Mouse (Mus musculus) limb, embryonic 10.5 days (tissue): ENCODE results near the gene Atp2a3. TPM values are rescaled to one million over a fixed set of nuclear protein-coding genes. Genes with fewer than 3 reads are reported as not detected.

Source experiments
- DNase-seq: peaks from one replicate; pipeline ENCODE4 v3.0.0-alpha.2; 2017; ENCODE audit warnings: low spot score
- H3K27ac ChIP-seq: fragments of 300-500 bp; sonication (generic); 2 replicates; pipeline ENCODE4 v1.5.1; 2016; ENCODE audit warnings: mild to moderate bottlenecking
- H3K27me3 ChIP-seq: fragments of 300-500 bp; sonication (generic); 2 replicates; pipeline ENCODE4 v1.6.1; 2016; ENCODE audit warnings: low read depth, mild to moderate bottlenecking; ENCODE audit not compliant: poor library complexity, severe bottlenecking
- H3K36me3 ChIP-seq: fragments of 300-500 bp; sonication (generic); 2 replicates; pipeline ENCODE4 v1.6.1; 2016; ENCODE audit warnings: mild to moderate bottlenecking, moderate library complexity
- H3K4me1 ChIP-seq: fragments of 300-500 bp; sonication (generic); 2 replicates; pipeline ENCODE4 v1.6.1; 2016
- H3K4me3 ChIP-seq: fragments of 300-500 bp; sonication (generic); 2 replicates; pipeline ENCODE4 v1.5.1; 2016; ENCODE audit warnings: mild to moderate bottlenecking, moderate library complexity
- H3K9me3 ChIP-seq: fragments of 300-500 bp; sonication (generic); replicated peaks from 2 replicates; pipeline ENCODE4 v1.6.1; 2016; ENCODE audit warnings: mild to moderate bottlenecking
- WGBS: fragments of 180-500 bp; shearing (Covaris S2); methylation state at CpG from one replicate; pipeline ENCODE4 v1.1.7; 2016; 5-methylcytosine and 5-hydroxymethylcytosine counted together
- microRNA-seq: library from miRNA; unstranded; fragments of <30 nt; microRNA quantifications from one replicate; pipeline ENCODE4, GENCODE M21; 2017
- polyA plus RNA-seq: library from polyadenylated mRNA; unstranded; fragments of >200 nt; fragmentation: Nextera tagmentation; extraction: Ambion mirVana; gene quantifications from 2 replicates; pipeline ENCODE4 v1.2.1, GENCODE M21; 2016

Gene Atp2a3
- polyA plus RNA-seq, 1 experiment from 2014 or later, result 1.0 TPM

DNA sequence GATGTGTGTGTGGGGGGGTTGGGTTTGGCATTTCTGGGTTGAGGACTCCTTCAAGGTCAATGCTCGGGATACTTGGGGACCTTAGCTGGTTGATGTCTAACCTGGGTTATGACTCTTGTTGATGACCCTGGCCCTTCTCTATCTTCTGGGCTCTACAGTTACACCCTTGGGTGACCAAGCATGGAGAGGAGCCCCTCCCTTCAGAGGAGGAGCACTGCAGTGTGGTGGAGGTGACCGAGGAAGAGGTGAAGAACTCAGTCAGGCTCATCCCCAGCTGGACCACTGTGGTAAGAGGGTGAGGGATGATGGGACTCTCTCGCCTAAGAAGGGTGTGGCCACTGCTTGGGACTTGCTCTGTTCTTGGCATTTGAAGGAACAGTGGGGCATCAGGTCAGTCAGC is 76.7 kb downstream of the Atp2a3 start:
- no peak overlapping the region for H3K4me3 ChIP-seq
- no peaks in the 10 kb centered on the region for H3K27me3 ChIP-seq
- no peaks in the 10 kb centered on the region for H3K36me3 ChIP-seq
- DNase-seq, result no peak
- no peak overlapping the region for H3K27ac ChIP-seq
- no peaks in the 10 kb centered on the region for H3K4me1 ChIP-seq
- WGBS, result 85% methylated on average over 3 of the region's 3 CpGs
- H3K9me3 ChIP-seq, result no peaks in the 10 kb centered on the region

DNA sequence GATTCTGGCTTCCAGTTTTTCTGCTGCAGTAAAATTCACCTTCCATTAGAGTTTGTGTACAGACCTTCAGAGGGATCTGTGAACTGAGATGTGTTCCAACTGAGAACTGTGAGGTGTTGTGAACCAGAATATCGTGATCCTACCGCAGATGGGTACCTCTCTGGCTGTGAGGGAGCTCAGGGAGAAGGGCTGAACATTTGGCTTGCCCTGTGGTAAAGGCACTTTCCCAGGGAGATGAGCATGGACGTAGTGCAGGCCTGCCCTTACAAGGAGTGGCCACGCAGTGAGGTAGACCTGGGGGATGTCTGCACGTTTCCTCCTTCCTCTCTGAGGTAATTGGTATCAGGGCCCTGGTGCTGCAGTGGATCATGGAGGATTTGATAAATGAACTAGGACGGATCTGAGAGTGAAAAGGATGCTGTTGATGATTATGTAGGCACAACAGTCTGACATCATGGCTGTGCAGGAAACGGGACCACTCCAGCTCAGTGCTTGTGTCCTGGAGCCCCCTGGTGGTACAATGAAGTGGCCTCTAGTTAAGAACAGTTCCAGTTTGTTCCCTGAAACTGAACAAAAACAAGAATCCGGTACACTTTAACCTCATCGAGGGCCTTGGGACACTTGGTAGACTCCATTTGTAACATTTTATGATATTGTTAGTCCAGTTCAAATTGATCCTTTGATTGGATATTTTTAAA is 78.3 kb downstream of the Atp2a3 start:
- H3K4me1 ChIP-seq, result peaks cover 12% of the 10 kb centered on the region
- peak; percentile 66 for DNase-seq
- WGBS, result 66% methylated on average over 9 of the region's 9 CpGs
- no peaks in the 10 kb centered on the region for H3K27me3 ChIP-seq
- H3K9me3 ChIP-seq, result no peaks in the 10 kb centered on the region
- no peak overlapping the region for H3K4me3 ChIP-seq
- H3K27ac ChIP-seq, result no peak overlapping the region
- no peaks in the 10 kb centered on the region for H3K36me3 ChIP-seq

Small RNA genes within 50 kb of the gene (microRNA-seq; reads per million reads assigned to microRNA genes)
- not detected for gene Gm44467

Other genes starting within 250 kb of the Atp2a3 start
- gene Cyb5d2, start 165.0 kb upstream of the Atp2a3 start, polyA plus RNA-seq, result 3.6 and 4.7 TPM in 2 replicates
- 6.4 and 6.6 TPM in 2 replicates for gene Zzef1, start 164.9 kb upstream of the Atp2a3 start, polyA plus RNA-seq
- 0.68 and 0.84 TPM in 2 replicates for gene P2rx1, start 37.9 kb downstream of the Atp2a3 start, polyA plus RNA-seq
- gene Camkk1, start 57.8 kb downstream of the Atp2a3 start, polyA plus RNA-seq, result 3.6 and 6.3 TPM in 2 replicates
- gene Ncbp3, start 86.6 kb downstream of the Atp2a3 start, polyA plus RNA-seq, result 13.5 and 14.7 TPM in 2 replicates
- 0.48 and 0.58 TPM in 2 replicates for gene Itgae, start 129.4 kb downstream of the Atp2a3 start, polyA plus RNA-seq
- 25.5 and 25.7 TPM in 2 replicates for gene Haspin, start 177.1 kb downstream of the Atp2a3 start, polyA plus RNA-seq
- 0.20 and 0.24 TPM in 2 replicates for gene P2rx5, start 199.3 kb downstream of the Atp2a3 start, polyA plus RNA-seq
- 114 and 133 TPM in 2 replicates for gene Emc6, start 215.9 kb downstream of the Atp2a3 start, polyA plus RNA-seq
- 190 and 226 TPM in 2 replicates for gene Tax1bp3, start 215.9 kb downstream of the Atp2a3 start, polyA plus RNA-seq
- gene Ctns, start 237.9 kb downstream of the Atp2a3 start, polyA plus RNA-seq, result 16.7 and 21.0 TPM in 2 replicates
- gene Shpk, start 238.3 kb downstream of the Atp2a3 start, polyA plus RNA-seq, result 0.56 and 1.3 TPM in 2 replicates